Mouse (Mus musculus) myocyte (in vitro differentiated cells): ENCODE measurements around the gene Srxn1.

ENCODE experiments used
- CEBPB ChIP-seq: IDR thresholded peaks from 2 replicates; pipeline ENCODE4 v1.6.1; 2011; ENCODE audit warnings: mild to moderate bottlenecking, moderate library complexity; ENCODE audit not compliant: poor library complexity, insufficient read depth, severe bottlenecking
- POLR2A ChIP-seq: IDR thresholded peaks from one replicate; pipeline ENCODE4 v1.6.1; 2011; ENCODE audit warnings: low read depth, mild to moderate bottlenecking, control low read depth, moderate library complexity; ENCODE audit not compliant: insufficient read length

DNA sequence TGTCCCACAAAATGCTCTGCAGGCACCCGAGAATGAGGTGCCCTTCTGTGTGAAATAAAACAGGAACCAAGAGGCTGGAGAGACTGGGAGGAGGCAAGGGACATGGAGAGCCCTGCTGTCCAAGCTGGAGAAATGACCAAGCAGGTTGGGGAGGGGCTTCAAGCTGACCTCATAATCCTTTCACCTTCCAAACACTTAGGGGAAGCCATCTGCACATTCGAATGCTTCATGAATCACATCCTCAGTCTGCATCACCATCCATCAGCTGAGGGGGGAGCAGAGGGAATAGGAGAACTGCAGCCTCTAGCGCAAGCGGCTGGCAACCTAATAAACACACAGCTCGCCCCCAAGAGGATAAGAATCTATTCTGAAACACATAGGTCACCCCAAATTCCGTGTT lies 2.9 kb upstream of the Srxn1 start:
- TF ChIP-seq POLR2A, result no peak
- no peak for TF ChIP-seq CEBPB
